Mouse (Mus musculus): Measurements from ENCODE around the gene Sorbs1.

GRCm38 (mm10) chr19:40394555-40395320 lies 118.8 kb downstream of the Sorbs1 start:
- TF ChIP-seq CTCF (IDR thresholded peaks at IDR 0.05; ENCODE audit: borderline replicate concordance, insufficient read depth, low read depth, low read length) (no peak), POLR2A (IDR thresholded peaks at IDR 0.05; ENCODE audit: borderline replicate concordance, insufficient read depth, low read length) (no peak)

Data from cerebellum, adult 2 months (tissue).